Comparison of ENCODE assay signal across 8 mouse cellular contexts in genomic region chr19:5367455-5367854, GRCm38 (mm10). TPM values are rescaled to one million over a fixed set of nuclear protein-coding genes. Genes with fewer than 3 reads are reported as not detected.
DNase-seq lines count a peak whose midpoint lies in the region; ATAC-seq lines count a peak whose summit lies in the region.

No protein-coding gene starts in this region.

- no peaks in the 10 kb centered on the region for H3K9me3 ChIP-seq in megakaryocyte, embryonic 14.5 days

- DNase-seq in c-Kit-positive CD71-positive TER-119-negative erythroid progenitor cells, embryonic 14.5 days (ENCODE audit: low read depth) = peak; percentile 42
- DNase-seq in induced T-regulatory cell, adult 2 months (ENCODE audit: low read depth) = peak; percentile 75
- DNase-seq in naive thymus-derived CD4-positive, alpha-beta T cell, adult 2 months (ENCODE audit: low read depth) = peak; percentile 59
- no peak for DNase-seq in right cerebral cortex, postnatal 14 days
- no peak for DNase-seq in adrenal gland, adult 18-20 months (ENCODE audit: low spot score in 2 of 2)
- no peak for DNase-seq in gastrocnemius, postnatal 4 days (ENCODE audit: low spot score in 2 of 2)

- H3K4me1 ChIP-seq in megakaryocyte, embryonic 14.5 days = peaks cover 51% of the 10 kb centered on the region

- no peaks in the 10 kb centered on the region for H3K27me3 ChIP-seq in megakaryocyte, embryonic 14.5 days (replicated peaks)

- peaks cover 66% of the 10 kb centered on the region for H3K36me3 ChIP-seq in megakaryocyte, embryonic 14.5 days (replicated peaks; ENCODE audit: low read length)

- no peak for ATAC-seq in megakaryocyte, adult 5-6 weeks (ENCODE audit: poor library complexity, severe bottlenecking)

- H3K4me3 ChIP-seq in megakaryocyte, embryonic 14.5 days (replicated peaks) = peak overlapping the region; percentile 100

RNA-seq across cellular contexts. Expression of gene Banf1, which starts 0.5 kb away (rescaled TPM):
- 21.6 and 178 TPM in 2 replicates for polyA plus RNA-seq in megakaryocyte, embryonic 14.5 days (2012; ENCODE audit: insufficient read depth, low replicate concordance)
- 269 and 297 TPM in 2 replicates for total RNA-seq in megakaryocyte, adult 5-6 weeks (2015)
- total RNA-seq in megakaryocyte, adult 5-6 weeks (2017) = 29.3 and 29.6 TPM in 2 replicates
- total RNA-seq in adrenal gland, adult 18-20 months (2021) = 100 to 1,000 TPM; 127 to 129 TPM
- 100 to 1,000 TPM; 131 to 137 TPM for total RNA-seq in gastrocnemius, postnatal 4 days (2021)

RNA-seq across cellular contexts. Expression of gene Eif1ad, which starts 0.9 kb away (rescaled TPM):
- polyA plus RNA-seq in megakaryocyte, embryonic 14.5 days (2012; ENCODE audit: insufficient read depth, low replicate concordance) = 4.8 and 48.1 TPM in 2 replicates
- total RNA-seq in megakaryocyte, adult 5-6 weeks (2015) = 19.7 and 25.8 TPM in 2 replicates
- 33.1 and 37.4 TPM in 2 replicates for total RNA-seq in megakaryocyte, adult 5-6 weeks (2017)
- total RNA-seq in adrenal gland, adult 18-20 months (2021) = 10 to 100 TPM; 24.4 to 24.5 TPM
- total RNA-seq in gastrocnemius, postnatal 4 days (2021) = 10 to 100 TPM; 23.7 to 23.8 TPM

RNA-seq across cellular contexts. Expression of gene Cst6, which starts 18.1 kb away (rescaled TPM):
- 0.54 and 9.2 TPM in 2 replicates for polyA plus RNA-seq in megakaryocyte, embryonic 14.5 days (2012; ENCODE audit: insufficient read depth, low replicate concordance)
- total RNA-seq in megakaryocyte, adult 5-6 weeks (2015) = not detected in 2 replicates
- total RNA-seq in megakaryocyte, adult 5-6 weeks (2017) = not detected in 2 replicates
- 1 to 10 TPM; 2.5 to 3.2 TPM for total RNA-seq in adrenal gland, adult 18-20 months (2021)
- 1 to 10 TPM; 1.3 to 1.7 TPM for total RNA-seq in gastrocnemius, postnatal 4 days (2021)

RNA-seq across cellular contexts. Expression of gene Sart1, which starts 21.0 kb away (rescaled TPM):
- 44.3 and 152 TPM in 2 replicates for polyA plus RNA-seq in megakaryocyte, embryonic 14.5 days (2012; ENCODE audit: insufficient read depth, low replicate concordance)
- total RNA-seq in megakaryocyte, adult 5-6 weeks (2015) = 47.2 and 57.3 TPM in 2 replicates
- 62.2 and 64.6 TPM in 2 replicates for total RNA-seq in megakaryocyte, adult 5-6 weeks (2017)
- total RNA-seq in adrenal gland, adult 18-20 months (2021) = 10 to 100 TPM; 79.8 to 85.0 TPM
- 10 to 100 TPM; 53.3 to 56.8 TPM for total RNA-seq in gastrocnemius, postnatal 4 days (2021)

RNA-seq across cellular contexts. Expression of gene Catsper1, which starts 31.9 kb away (rescaled TPM):
- polyA plus RNA-seq in megakaryocyte, embryonic 14.5 days (2012; ENCODE audit: insufficient read depth, low replicate concordance) = not detected in 2 replicates
- not detected in 2 replicates for total RNA-seq in megakaryocyte, adult 5-6 weeks (2015)
- not detected in 2 replicates for total RNA-seq in megakaryocyte, adult 5-6 weeks (2017)
- total RNA-seq in adrenal gland, adult 18-20 months (2021) = not detected
- total RNA-seq in gastrocnemius, postnatal 4 days (2021) = not detected

Comparison
In these comparisons a context has a peak if more than half of its experiments do, and no peak if none do; other contexts are left out.
1. DNase-seq: peak in c-Kit-positive CD71-positive TER-119-negative erythroid progenitor cells, embryonic 14.5 days (single experiment), induced T-regulatory cell, adult 2 months (single experiment) and naive thymus-derived CD4-positive, alpha-beta T cell, adult 2 months (single experiment); none in right cerebral cortex, postnatal 14 days (single experiment), adrenal gland, adult 18-20 months (0 of 2) and gastrocnemius, postnatal 4 days (0 of 2).